Mouse (Mus musculus) neural tube, embryonic 10.5 days (tissue): ENCODE measurements around the gene Dlgap4.

ENCODE experiments used
- DNase-seq: peaks from one replicate; pipeline ENCODE4 v3.0.0-alpha.2; 2017; ENCODE audit warnings: low spot score; ENCODE audit errors: extremely low spot score

The Dlgap4 gene

DNA sequence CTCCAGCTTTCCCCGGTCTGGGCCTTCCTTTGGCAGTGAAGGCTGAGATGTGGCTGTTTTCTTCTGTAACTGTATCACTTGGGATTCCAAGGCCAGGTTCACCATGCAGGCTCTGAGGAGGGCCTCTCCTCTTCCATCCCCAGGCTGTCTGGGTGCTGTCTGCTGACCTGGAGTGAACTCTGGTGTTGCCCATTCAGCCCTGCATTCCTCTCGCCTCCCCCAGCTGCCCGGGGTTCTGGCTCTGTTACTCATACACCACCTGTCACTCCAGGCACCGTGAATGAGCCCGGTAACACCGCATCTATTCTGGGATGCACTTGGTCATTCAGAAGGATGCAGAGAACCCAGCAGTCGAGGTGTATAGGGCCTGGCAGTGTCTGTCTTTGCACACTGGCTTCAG, 123.3 kb downstream of the Dlgap4 start:
- DNase-seq, result no peak

GRCm38 (mm10) chr2:156737976-156738375, 124.5 kb downstream of the Dlgap4 start:
- DNase-seq, result no peak

DNA sequence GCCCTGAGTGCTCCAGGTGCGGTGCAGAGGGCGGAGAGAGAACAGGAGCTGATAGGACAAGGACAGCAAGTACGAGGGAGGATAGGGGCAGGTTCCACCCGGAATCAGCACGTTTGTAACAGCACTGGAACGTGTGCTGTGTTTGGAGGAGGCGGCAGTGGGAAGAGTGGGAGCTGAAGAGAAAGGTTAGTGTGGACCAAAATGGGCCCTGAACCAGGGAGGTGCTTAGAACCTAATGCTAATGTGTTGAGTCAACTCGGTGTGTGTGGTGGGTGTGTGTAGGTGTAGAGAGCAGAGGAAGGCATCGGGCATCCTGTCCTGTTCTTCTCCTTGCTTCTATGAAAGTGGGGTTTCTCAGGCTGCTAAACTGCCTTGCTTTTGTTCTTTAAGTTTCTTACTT, 127.8 kb downstream of the Dlgap4 start:
- no peak for DNase-seq

- no peak for DNase-seq
These were observed 128.5 kb downstream of the Dlgap4 start for GRCm38 (mm10) chr2:156741998-156742397.

DNA sequence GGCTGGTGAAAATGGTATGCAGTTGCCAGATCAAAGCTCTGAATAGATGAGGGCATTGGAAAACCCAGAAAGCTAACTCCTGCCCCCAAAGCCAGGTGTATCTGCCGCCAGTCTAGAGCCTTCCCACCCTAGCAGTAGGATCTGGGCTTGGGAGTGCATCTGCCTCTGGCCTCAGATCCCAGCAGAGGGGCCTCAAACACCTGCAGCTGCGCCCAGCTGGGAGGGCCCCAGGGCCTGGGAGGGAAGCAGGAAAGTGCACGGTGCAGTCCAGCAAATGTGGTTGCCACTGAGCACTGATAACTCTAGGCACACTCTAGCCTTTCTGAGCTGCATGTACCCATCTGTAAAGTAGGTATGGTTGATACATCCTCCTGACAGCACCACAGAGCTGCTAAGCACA, 129.7 kb downstream of the Dlgap4 start:
- DNase-seq, result no peak

- no peak for DNase-seq
These were observed 130.9 kb downstream of the Dlgap4 start for GRCm38 (mm10) chr2:156744414-156744813.

GRCm38 (mm10) chr2:156747315-156747714, 133.8 kb downstream of the Dlgap4 start:
- no peak for DNase-seq

DNA sequence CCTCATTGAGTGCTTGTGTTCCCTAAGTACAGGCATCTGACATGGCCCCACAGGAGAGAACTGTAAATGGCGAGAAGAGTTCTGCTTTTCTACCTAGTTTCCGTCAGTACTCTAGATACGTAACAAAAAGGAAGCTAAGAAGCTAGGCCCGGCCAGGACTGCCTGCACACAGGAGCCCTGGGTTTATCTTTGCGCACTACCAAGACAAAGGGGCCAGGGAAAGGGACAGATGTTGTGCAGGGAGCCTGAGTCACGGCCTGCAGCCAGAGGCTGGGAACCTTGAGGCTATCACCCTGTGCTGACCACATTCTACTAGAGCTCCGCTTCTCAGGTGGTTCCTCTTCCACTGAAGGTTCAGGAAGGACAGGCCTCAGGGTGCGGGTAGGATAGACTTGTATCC, 136.2 kb downstream of the Dlgap4 start:
- DNase-seq, result no peak

GRCm38 (mm10) chr2:156756937-156757336, 143.4 kb downstream of the Dlgap4 start:
- no peak for DNase-seq

- DNase-seq, result no peak
These were observed 147.5 kb downstream of the Dlgap4 start for GRCm38 (mm10) chr2:156760843-156761505.

- DNase-seq, result no peak
These were observed 148.2 kb downstream of the Dlgap4 start for GRCm38 (mm10) chr2:156761521-156762278.

DNA sequence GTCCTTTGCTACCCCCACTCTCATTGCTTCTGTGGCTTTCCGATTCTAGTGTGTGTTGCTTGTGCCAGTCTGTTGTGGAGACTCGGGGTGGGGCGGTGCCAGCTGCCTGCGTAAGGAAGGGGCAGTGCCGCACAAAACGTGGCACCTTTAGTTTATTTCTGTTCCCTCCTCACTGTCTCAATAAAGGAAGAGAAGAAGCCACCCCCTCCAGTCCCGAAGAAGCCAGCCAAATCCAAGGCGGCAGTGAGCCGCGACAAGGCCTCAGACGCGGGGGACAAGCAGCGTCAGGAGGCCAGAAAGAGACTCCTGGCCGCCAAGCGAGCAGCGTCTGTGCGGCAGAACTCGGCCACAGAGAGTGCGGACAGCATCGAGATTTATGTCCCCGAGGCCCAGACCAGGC, 149.0 kb downstream of the Dlgap4 start:
- no peak for DNase-seq

GRCm38 (mm10) chr2:156763101-156763500, 149.6 kb downstream of the Dlgap4 start:
- DNase-seq, result no peak

DNA sequence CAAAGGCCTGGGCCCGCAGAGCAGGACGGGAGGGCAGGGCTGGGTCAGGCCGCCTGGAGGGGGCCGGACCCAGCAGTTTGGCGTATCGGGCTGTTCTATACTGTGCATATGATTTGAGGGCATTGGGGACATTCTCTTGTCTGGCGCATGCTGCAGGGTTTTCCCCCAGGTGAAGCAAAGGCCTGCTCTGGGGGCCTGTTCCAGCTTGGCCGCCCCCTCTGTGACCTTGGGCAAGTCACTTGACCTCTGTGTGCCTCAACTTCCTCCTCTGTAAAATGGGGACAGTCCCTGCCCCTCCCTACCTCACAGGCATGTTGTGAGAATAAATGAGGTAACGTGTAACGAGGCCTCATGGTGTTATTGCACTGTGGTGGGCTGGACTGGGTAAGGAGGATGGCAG, 150.5 kb downstream of the Dlgap4 start:
- DNase-seq, result no peak

- DNase-seq, result no peak
These were observed 151.2 kb downstream of the Dlgap4 start for GRCm38 (mm10) chr2:156764747-156765146.

DNA sequence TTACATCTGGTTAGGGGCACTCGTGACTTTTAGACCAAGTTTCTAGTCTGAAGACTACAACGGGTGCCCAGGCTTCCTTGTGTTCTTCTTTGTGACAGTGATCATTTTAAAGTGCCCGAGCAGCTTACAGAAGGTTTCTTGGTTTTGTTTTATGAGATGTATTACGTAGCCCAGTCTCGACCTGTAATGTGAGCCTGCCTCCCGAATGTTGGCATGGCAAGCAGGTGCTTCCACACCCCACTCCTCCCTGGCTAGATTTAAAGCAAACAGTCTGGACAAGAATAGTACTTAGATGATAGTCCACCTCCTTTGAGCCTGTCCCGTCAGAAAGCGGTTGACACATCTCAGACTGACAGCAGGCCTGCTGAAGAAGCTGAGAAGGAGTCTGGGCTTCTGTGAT, 152.1 kb downstream of the Dlgap4 start:
- DNase-seq, result no peak

DNA sequence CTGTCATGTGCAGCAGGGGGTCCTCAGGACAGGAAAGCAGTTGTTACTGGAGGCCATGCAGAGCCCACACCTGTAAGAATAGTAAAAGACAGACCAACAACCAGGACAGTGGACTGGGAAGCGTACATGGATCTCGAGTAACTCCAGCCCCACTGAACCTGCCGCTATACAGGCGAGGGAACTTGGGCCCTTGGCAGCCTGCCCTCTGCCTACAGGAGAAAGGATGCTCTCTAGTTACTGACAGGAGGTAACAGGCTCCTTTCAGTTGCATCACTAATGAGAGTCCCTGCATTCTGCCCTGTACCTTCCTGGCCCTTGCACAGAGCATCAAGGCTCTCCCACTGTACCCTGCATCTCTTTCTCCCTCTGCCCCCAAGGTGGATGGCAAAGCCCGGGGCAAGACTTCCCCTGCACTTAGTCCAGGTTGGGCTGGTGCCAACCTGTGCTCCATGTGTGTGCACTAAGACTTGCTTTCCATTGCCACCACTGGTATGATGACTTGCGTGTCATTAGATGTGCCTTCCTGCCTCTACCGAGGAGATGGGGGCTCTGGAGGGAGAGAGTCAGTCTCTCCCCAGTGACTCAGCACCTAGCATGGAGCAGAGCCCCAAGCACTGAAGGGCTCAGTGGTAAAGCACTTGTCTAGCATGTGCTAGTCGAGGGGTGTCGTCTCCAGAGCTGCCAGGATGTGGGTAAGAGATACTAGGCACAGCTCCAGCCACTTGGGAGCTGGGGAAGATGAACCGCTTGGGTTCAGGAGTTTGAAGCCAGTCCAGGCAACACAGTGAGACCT, 152.9 kb downstream of the Dlgap4 start:
- no peak for DNase-seq

- DNase-seq, result no peak
These were observed 153.6 kb downstream of the Dlgap4 start for GRCm38 (mm10) chr2:156767108-156767507.

GRCm38 (mm10) chr2:156769274-156769673, 155.8 kb downstream of the Dlgap4 start:
- DNase-seq, result no peak

GRCm38 (mm10) chr2:156773470-156773869, 160.0 kb downstream of the Dlgap4 start:
- no peak for DNase-seq

GRCm38 (mm10) chr2:156774035-156774737, 160.7 kb downstream of the Dlgap4 start:
- no peak for DNase-seq
